Mouse (Mus musculus) layer of hippocampus, adult 9-11 months (tissue): ENCODE data around the gene Gm20873.
"Not testable (repeated sequence)": the region's sequence is repeated elsewhere in the genome, so short reads cannot be mapped to it uniquely, and the experiment has no call there.

Experiments
- DNase-seq: peaks from one replicate; pipeline ENCODE4 v3.0.0; 2022

The Gm20873 gene

GRCm38 (mm10) chrY:6266798-6267197 is at the start of gene Gm20873:
TSS of gene Gm20873 (plus strand) at chrY:6267098.
- DNase-seq = not testable (repeated sequence)

GRCm38 (mm10) chrY:6237895-6238294 is 29.0 kb upstream of the Gm20873 start, which contains the start of gene Gm21746:
TSS of gene Gm21746 (minus strand) at chrY:6237995.
- DNase-seq = not testable (repeated sequence)
